Mouse (Mus musculus) myocyte (in vitro differentiated cells): ENCODE data around the gene Tm4sf5.

Source experiments
- CEBPB ChIP-seq: IDR thresholded peaks from 2 replicates; pipeline ENCODE4 v1.6.1; 2011; ENCODE audit warnings: mild to moderate bottlenecking, moderate library complexity; ENCODE audit not compliant: poor library complexity, insufficient read depth, severe bottlenecking
- E2F4 ChIP-seq: IDR thresholded peaks from one replicate; pipeline ENCODE4 v1.6.1; 2011; ENCODE audit warnings: mild to moderate bottlenecking, control low read depth, moderate library complexity; ENCODE audit not compliant: insufficient read depth
- MAX ChIP-seq: IDR thresholded peaks from one replicate; pipeline ENCODE4 v1.6.1; 2011; ENCODE audit warnings: low read depth, mild to moderate bottlenecking, control low read depth
- MYOD1 ChIP-seq, 3 experiments: IDR thresholded peaks; one replicate each; pipeline ENCODE4 v1.6.1; 2011; ENCODE audit warnings: control low read depth in 2 of 3, low read depth in 2 of 3, mild to moderate bottlenecking in 2 of 3, moderate library complexity in 1 of 3; ENCODE audit not compliant: insufficient read length in 2 of 3, control insufficient read depth in 1 of 3
- MYOG ChIP-seq, 3 experiments: IDR thresholded peaks; one replicate each; pipeline ENCODE4 v1.6.1; 2011; ENCODE audit warnings: control low read depth in 2 of 3, low read depth in 2 of 3, mild to moderate bottlenecking in 2 of 3; ENCODE audit not compliant: insufficient read length in 2 of 3, control insufficient read depth in 1 of 3, insufficient read depth in 1 of 3
- POLR2A ChIP-seq: IDR thresholded peaks from one replicate; pipeline ENCODE4 v1.6.1; 2011; ENCODE audit warnings: low read depth, mild to moderate bottlenecking, control low read depth, moderate library complexity; ENCODE audit not compliant: insufficient read length
- POLR2AphosphoS2 ChIP-seq: IDR thresholded peaks from one replicate; pipeline ENCODE4 v1.6.1; 2011; ENCODE audit warnings: low read depth, control low read depth; ENCODE audit not compliant: insufficient read length
- TCF12 ChIP-seq: IDR thresholded peaks from one replicate; pipeline ENCODE4 v1.6.1; 2011; ENCODE audit warnings: mild to moderate bottlenecking, control low read depth; ENCODE audit not compliant: poor library complexity, insufficient read depth, severe bottlenecking
- TCF3 ChIP-seq: IDR thresholded peaks from one replicate; pipeline ENCODE4 v1.6.1; 2011; ENCODE audit warnings: low read depth, control low read depth; ENCODE audit not compliant: insufficient read length
- USF1 ChIP-seq: IDR thresholded peaks from one replicate; pipeline ENCODE4 v1.6.1; 2011; ENCODE audit warnings: low read depth, mild to moderate bottlenecking, control low read depth, moderate library complexity

DNA sequence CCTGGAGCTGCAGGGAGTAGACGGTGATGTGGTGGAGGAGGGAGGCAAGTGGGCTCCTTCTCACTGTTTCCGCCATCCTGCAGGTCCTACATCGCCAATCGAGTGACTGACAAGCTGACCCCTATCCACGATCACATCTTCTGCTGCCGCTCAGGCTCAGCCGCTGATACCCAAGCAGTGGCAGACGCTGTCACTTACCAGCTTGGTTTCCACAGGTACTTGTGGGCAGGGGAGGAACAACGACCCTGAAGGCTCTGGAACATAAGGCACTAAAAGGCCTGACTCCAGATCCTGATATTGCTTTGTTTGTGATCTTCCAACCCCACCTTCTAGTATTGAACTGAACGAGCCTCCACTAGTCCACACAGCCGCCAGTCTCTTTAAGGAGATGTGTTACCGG is 21.2 kb downstream of the Tm4sf5 start:
- TF ChIP-seq POLR2AphosphoS2 = no peak
- TF ChIP-seq MYOD1 (IDR thresholded peaks at IDR 0.05; ENCODE audit: control insufficient read depth in 1 of 3, insufficient read length in 2 of 3, low read depth in 2 of 3) = no peak
- no peak for TF ChIP-seq POLR2A
- no peak for TF ChIP-seq MAX
- TF ChIP-seq E2F4 = no peak
- TF ChIP-seq TCF3 = no peak
- TF ChIP-seq USF1 = no peak
- no peak for TF ChIP-seq MYOG (IDR thresholded peaks at IDR 0.05; ENCODE audit: control insufficient read depth in 1 of 3, insufficient read depth in 1 of 3, insufficient read length in 2 of 3, low read depth in 2 of 3)
- TF ChIP-seq CEBPB = no peak
- no peak for TF ChIP-seq TCF12
